Mouse (Mus musculus): ENCODE measurements around the gene Eva1a. TPM values are rescaled to one million over a fixed set of nuclear protein-coding genes. Genes with fewer than 3 reads are reported as not detected.

Eva1a gene
- polyA plus RNA-seq, 1 experiment from 2014 or later, result 1.1 TPM

GRCm38 (mm10) chr6:82078875-82079274 lies 38.0 kb downstream of the Eva1a start:
- Histone ChIP-seq H3K36me3 (ENCODE audit: control insufficient read depth, insufficient read depth, low read length) (no peaks in the 10 kb centered on the region), H3K4me3 (ENCODE audit: low read depth, low read length) (no peak overlapping the region), H3K4me2 (ENCODE audit: low read length) (no peak overlapping the region), H3K27ac (ENCODE audit: low read depth, low read length) (no peak overlapping the region), H3K27me3 (replicated peaks; ENCODE audit: control insufficient read depth, insufficient read depth, low read length) (no peaks in the 10 kb centered on the region), H3K4me1 (ENCODE audit: control insufficient read depth, insufficient read depth, low read length) (no peaks in the 10 kb centered on the region), H3K9ac (ENCODE audit: low read length) (no peak overlapping the region), H3K9me3 (replicated peaks; ENCODE audit: control insufficient read depth, low read length) (no peaks in the 10 kb centered on the region)
- ATAC-seq (no peak), DNase-seq (ENCODE audit: low spot score) (no peak)
- WGBS, result 96% methylated on average over 4 of the region's 4 CpGs

- DNase-seq (ENCODE audit: low spot score), result no peak
- H3K9ac ChIP-seq (ENCODE audit: low read length), result no peak overlapping the region
- H3K4me3 ChIP-seq (ENCODE audit: low read depth, low read length), result no peak overlapping the region
- H3K27me3 ChIP-seq (replicated peaks; ENCODE audit: control insufficient read depth, insufficient read depth, low read length), result no peaks in the 10 kb centered on the region
- H3K9me3 ChIP-seq (replicated peaks; ENCODE audit: control insufficient read depth, low read length), result no peaks in the 10 kb centered on the region
- no peaks in the 10 kb centered on the region for H3K4me1 ChIP-seq (ENCODE audit: control insufficient read depth, insufficient read depth, low read length)
- H3K4me2 ChIP-seq (ENCODE audit: low read length), result no peak overlapping the region
- WGBS, result 74% methylated on average over 6 of the region's 6 CpGs
- ATAC-seq, result no peak
- no peaks in the 10 kb centered on the region for H3K36me3 ChIP-seq (ENCODE audit: control insufficient read depth, insufficient read depth, low read length)
- H3K27ac ChIP-seq (ENCODE audit: low read depth, low read length), result no peak overlapping the region
These were observed 42.8 kb downstream of the Eva1a start for GRCm38 (mm10) chr6:82083655-82084054.

GRCm38 (mm10) chr6:82084235-82084634 lies 43.4 kb downstream of the Eva1a start:
- no peak overlapping the region for H3K4me2 ChIP-seq (ENCODE audit: low read length)

GRCm38 (mm10) chr6:82085313-82085908 lies 44.6 kb downstream of the Eva1a start:
- no peaks in the 10 kb centered on the region for H3K4me1 ChIP-seq (ENCODE audit: control insufficient read depth, insufficient read depth, low read length)
- WGBS, result 90% methylated on average over 8 of the region's 8 CpGs
- ATAC-seq, result no peak

More at GRCm38 (mm10) chr6:82084235-82084634, 43.4 kb downstream of the Eva1a start:
- Histone ChIP-seq H3K36me3 (ENCODE audit: control insufficient read depth, insufficient read depth, low read length) (no peaks in the 10 kb centered on the region), H3K9ac (ENCODE audit: low read length) (no peak overlapping the region), H3K4me3 (ENCODE audit: low read depth, low read length) (no peak overlapping the region), H3K27ac (ENCODE audit: low read depth, low read length) (no peak overlapping the region), H3K27me3 (replicated peaks; ENCODE audit: control insufficient read depth, insufficient read depth, low read length) (no peaks in the 10 kb centered on the region), H3K9me3 (replicated peaks; ENCODE audit: control insufficient read depth, low read length) (no peaks in the 10 kb centered on the region), H3K4me1 (ENCODE audit: control insufficient read depth, insufficient read depth, low read length) (no peaks in the 10 kb centered on the region)
- WGBS, result 84% methylated on average over 3 of the region's 3 CpGs
- no peak for ATAC-seq
- DNase-seq (ENCODE audit: low spot score), result no peak

GRCm38 (mm10) chr6:82088133-82088532 lies 47.3 kb downstream of the Eva1a start:
- Histone ChIP-seq H3K9ac (ENCODE audit: low read length) (no peak overlapping the region), H3K4me2 (ENCODE audit: low read length) (no peak overlapping the region), H3K9me3 (replicated peaks; ENCODE audit: control insufficient read depth, low read length) (no peaks in the 10 kb centered on the region), H3K27ac (ENCODE audit: low read depth, low read length) (no peak overlapping the region), H3K4me1 (ENCODE audit: control insufficient read depth, insufficient read depth, low read length) (no peaks in the 10 kb centered on the region), H3K4me3 (ENCODE audit: low read depth, low read length) (no peak overlapping the region), H3K36me3 (ENCODE audit: control insufficient read depth, insufficient read depth, low read length) (no peaks in the 10 kb centered on the region), H3K27me3 (replicated peaks; ENCODE audit: control insufficient read depth, insufficient read depth, low read length) (0 out of 2 replicates have a peak, but pooled peaks cover 2% of the 10 kb centered on the region)
- ATAC-seq (no peak), DNase-seq (ENCODE audit: low spot score) (no peak)
- WGBS, result 69% methylated on average over 4 of the region's 4 CpGs

More at GRCm38 (mm10) chr6:82085313-82085908, 44.6 kb downstream of the Eva1a start:
- Histone ChIP-seq H3K27ac (ENCODE audit: low read depth, low read length) (no peak overlapping the region), H3K4me3 (ENCODE audit: low read depth, low read length) (no peak overlapping the region), H3K9me3 (replicated peaks; ENCODE audit: control insufficient read depth, low read length) (no peaks in the 10 kb centered on the region), H3K36me3 (ENCODE audit: control insufficient read depth, insufficient read depth, low read length) (no peaks in the 10 kb centered on the region), H3K4me2 (ENCODE audit: low read length) (no peak overlapping the region), H3K27me3 (replicated peaks; ENCODE audit: control insufficient read depth, insufficient read depth, low read length) (no peaks in the 10 kb centered on the region), H3K9ac (ENCODE audit: low read length) (no peak overlapping the region)
- no peak for DNase-seq (ENCODE audit: low spot score)

GRCm38 (mm10) chr6:82091773-82092172 lies 50.9 kb downstream of the Eva1a start:
- Histone ChIP-seq H3K36me3 (ENCODE audit: control insufficient read depth, insufficient read depth, low read length) (no peaks in the 10 kb centered on the region), H3K4me2 (ENCODE audit: low read length) (peak overlapping the region; percentile 61), H3K27ac (ENCODE audit: low read depth, low read length) (no peak overlapping the region), H3K9me3 (replicated peaks; ENCODE audit: control insufficient read depth, low read length) (no peaks in the 10 kb centered on the region), H3K4me3 (ENCODE audit: low read depth, low read length) (peak overlapping the region; percentile 30), H3K4me1 (ENCODE audit: control insufficient read depth, insufficient read depth, low read length) (no peaks in the 10 kb centered on the region), H3K9ac (ENCODE audit: low read length) (peak overlapping the region; percentile 51), H3K27me3 (replicated peaks; ENCODE audit: control insufficient read depth, insufficient read depth, low read length) (0 out of 2 replicates have a peak, but pooled peaks cover 3% of the 10 kb centered on the region)
- DNase-seq (ENCODE audit: low spot score) (peak; percentile 20), ATAC-seq (peak; percentile 32; the same call in 1 of the 2 replicates)
- WGBS, result 2% methylated on average over 28 of the region's 28 CpGs

GRCm38 (mm10) chr6:82097705-82098104 lies 56.9 kb downstream of the Eva1a start:
- Histone ChIP-seq H3K36me3 (ENCODE audit: control insufficient read depth, insufficient read depth, low read length) (no peaks in the 10 kb centered on the region), H3K4me1 (ENCODE audit: control insufficient read depth, insufficient read depth, low read length) (no peaks in the 10 kb centered on the region), H3K27ac (ENCODE audit: low read depth, low read length) (no peak overlapping the region), H3K4me3 (ENCODE audit: low read depth, low read length) (no peak overlapping the region), H3K9ac (ENCODE audit: low read length) (no peak overlapping the region), H3K4me2 (ENCODE audit: low read length) (no peak overlapping the region), H3K27me3 (replicated peaks; ENCODE audit: control insufficient read depth, insufficient read depth, low read length) (0 out of 2 replicates have a peak, but pooled peaks cover 3% of the 10 kb centered on the region), H3K9me3 (replicated peaks; ENCODE audit: control insufficient read depth, low read length) (no peaks in the 10 kb centered on the region)
- DNase-seq (ENCODE audit: low spot score), result no peak
- ATAC-seq, result no peak
- WGBS, result 92% methylated on average over 1 of the region's 1 CpGs

GRCm38 (mm10) chr6:82098456-82098855 lies 57.6 kb downstream of the Eva1a start:
- H3K4me2 ChIP-seq (ENCODE audit: low read length), result no peak overlapping the region
- H3K9me3 ChIP-seq (replicated peaks; ENCODE audit: control insufficient read depth, low read length), result no peaks in the 10 kb centered on the region
- H3K27ac ChIP-seq (ENCODE audit: low read depth, low read length), result no peak overlapping the region
- no peaks in the 10 kb centered on the region for H3K36me3 ChIP-seq (ENCODE audit: control insufficient read depth, insufficient read depth, low read length)
- ATAC-seq, result no peak
- 97% methylated on average over 1 of the region's 1 CpGs for WGBS
- no peaks in the 10 kb centered on the region for H3K4me1 ChIP-seq (ENCODE audit: control insufficient read depth, insufficient read depth, low read length)
- H3K27me3 ChIP-seq (replicated peaks; ENCODE audit: control insufficient read depth, insufficient read depth, low read length), result no peaks in the 10 kb centered on the region
- no peak overlapping the region for H3K9ac ChIP-seq (ENCODE audit: low read length)
- H3K4me3 ChIP-seq (ENCODE audit: low read depth, low read length), result no peak overlapping the region
- no peak for DNase-seq (ENCODE audit: low spot score)

- H3K27me3 ChIP-seq (replicated peaks; ENCODE audit: control insufficient read depth, insufficient read depth, low read length), result no peaks in the 10 kb centered on the region
- H3K4me1 ChIP-seq (ENCODE audit: control insufficient read depth, insufficient read depth, low read length), result no peaks in the 10 kb centered on the region
- H3K4me2 ChIP-seq (ENCODE audit: low read length), result no peak overlapping the region
- ATAC-seq (no peak), DNase-seq (ENCODE audit: low spot score) (no peak)
- H3K27ac ChIP-seq (ENCODE audit: low read depth, low read length), result no peak overlapping the region
- H3K4me3 ChIP-seq (ENCODE audit: low read depth, low read length), result no peak overlapping the region
- H3K9me3 ChIP-seq (replicated peaks; ENCODE audit: control insufficient read depth, low read length), result no peaks in the 10 kb centered on the region
- WGBS, result 92% methylated on average over 7 of the region's 7 CpGs
- no peak overlapping the region for H3K9ac ChIP-seq (ENCODE audit: low read length)
- no peaks in the 10 kb centered on the region for H3K36me3 ChIP-seq (ENCODE audit: control insufficient read depth, insufficient read depth, low read length)
These were observed 69.6 kb downstream of the Eva1a start for GRCm38 (mm10) chr6:82110473-82110872.

Measured in forebrain, embryonic 14.5 days (tissue).